Mouse (Mus musculus): ENCODE measurements around the gene D1Pas1. TPM values are rescaled to one million over a fixed set of nuclear protein-coding genes. Genes with fewer than 3 reads are reported as not detected.

The D1Pas1 gene
- polyA plus RNA-seq, 1 experiment: 0.20 TPM

DNA sequence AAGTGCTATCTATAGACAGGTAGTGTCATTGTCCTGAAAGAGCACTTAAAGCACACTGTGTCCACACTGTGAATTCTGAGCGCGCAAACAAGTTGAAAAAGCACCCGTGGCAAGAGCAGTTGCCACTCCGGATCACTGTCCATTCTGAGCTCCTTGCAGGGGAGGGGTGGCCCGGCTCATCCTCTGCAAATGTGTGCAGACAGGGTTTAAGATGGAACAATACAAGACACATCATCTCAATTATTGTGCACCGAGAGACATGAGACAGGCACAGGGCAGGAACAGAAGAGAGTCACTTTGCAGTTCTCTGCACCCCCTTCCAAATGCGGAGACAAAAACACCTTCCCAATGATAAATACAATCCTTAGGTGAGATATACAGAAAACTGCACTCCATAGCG lies 19.3 kb downstream of the D1Pas1 start:
- no peak for DNase-seq (ENCODE audit: low read depth)

GRCm38 (mm10) chr1:186988281-186988682 lies 21.1 kb downstream of the D1Pas1 start:
- no peak for DNase-seq (ENCODE audit: low read depth)

- no peak for DNase-seq (ENCODE audit: low read depth)
Measured at GRCm38 (mm10) chr1:186988822-186989221, 21.6 kb downstream of the D1Pas1 start.

DNA sequence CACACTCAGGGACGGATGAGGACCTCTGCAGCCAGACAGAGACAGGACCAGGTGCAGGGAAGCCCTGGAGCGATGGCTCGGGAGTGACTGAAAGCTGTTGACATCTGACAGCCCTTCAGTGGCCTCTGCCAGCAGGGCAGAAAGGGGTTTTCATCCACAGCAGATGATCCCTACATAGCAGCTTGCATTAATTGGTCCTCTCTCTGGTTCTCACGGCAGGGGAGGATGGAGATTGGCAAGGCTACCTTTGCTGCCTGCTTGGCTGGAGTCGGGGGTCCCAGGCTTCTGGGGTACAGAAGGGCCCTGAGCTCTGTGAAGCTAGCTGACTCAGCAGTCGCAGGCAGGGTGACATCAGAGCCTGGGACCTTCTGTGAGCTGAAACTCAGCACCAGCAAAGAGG lies 24.3 kb downstream of the D1Pas1 start:
- no peak for DNase-seq (ENCODE audit: low read depth)

DNA sequence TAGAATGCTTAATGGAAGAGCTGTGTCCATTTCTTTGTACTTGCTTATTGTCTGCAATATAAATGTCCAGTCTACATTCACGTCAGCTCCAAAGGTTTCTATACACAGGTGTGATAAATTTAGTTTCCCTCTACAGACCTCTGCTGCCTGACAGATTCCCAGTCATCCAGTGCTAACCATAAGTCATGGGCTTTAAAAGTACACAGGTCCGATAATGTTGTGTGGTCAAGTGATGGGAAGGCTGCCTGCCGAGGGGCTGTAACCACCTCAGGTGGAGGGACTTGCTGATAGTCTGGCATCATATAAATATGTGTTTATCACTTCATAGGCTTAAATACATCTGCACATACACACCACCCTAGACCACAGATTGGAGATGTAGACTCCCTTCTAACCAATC lies 24.9 kb downstream of the D1Pas1 start:
- DNase-seq (ENCODE audit: low read depth): no peak

GRCm38 (mm10) chr1:186997596-186998304 lies 30.5 kb downstream of the D1Pas1 start:
- no peak for DNase-seq (ENCODE audit: low read depth)

GRCm38 (mm10) chr1:187003441-187003861 lies 36.2 kb downstream of the D1Pas1 start:
- DNase-seq (ENCODE audit: low read depth): no peak

- no peak for DNase-seq (ENCODE audit: low read depth)
Measured at GRCm38 (mm10) chr1:187004306-187004705, 37.1 kb downstream of the D1Pas1 start.

- no peak for DNase-seq (ENCODE audit: low read depth)
Measured at GRCm38 (mm10) chr1:187006227-187006925, 39.2 kb downstream of the D1Pas1 start.

GRCm38 (mm10) chr1:187008236-187008635 lies 41.0 kb downstream of the D1Pas1 start:
- no peak for DNase-seq (ENCODE audit: low read depth)

- no peak for DNase-seq (ENCODE audit: low read depth)
Measured at GRCm38 (mm10) chr1:187010071-187010470, 42.9 kb downstream of the D1Pas1 start.

DNA sequence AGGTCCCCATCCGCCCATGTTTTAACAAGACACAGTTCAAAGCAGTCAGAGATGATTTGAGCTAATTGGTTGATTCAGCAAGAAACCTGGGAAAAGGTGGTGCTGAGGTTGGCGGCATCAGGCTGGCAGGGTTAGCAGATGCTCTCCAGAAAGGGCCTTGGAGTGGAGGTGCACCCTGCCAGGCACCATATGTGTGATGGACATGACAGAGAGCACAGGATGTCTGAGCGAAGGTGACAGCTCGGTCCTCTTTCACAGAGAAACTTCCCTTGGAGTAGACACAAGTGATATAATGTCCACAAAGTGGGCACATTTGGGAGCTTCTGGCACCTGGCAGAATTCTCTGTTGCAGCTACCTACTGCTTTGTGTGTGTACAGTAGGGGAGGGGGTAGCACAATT lies 44.4 kb downstream of the D1Pas1 start:
- DNase-seq (ENCODE audit: low read depth): no peak

DNA sequence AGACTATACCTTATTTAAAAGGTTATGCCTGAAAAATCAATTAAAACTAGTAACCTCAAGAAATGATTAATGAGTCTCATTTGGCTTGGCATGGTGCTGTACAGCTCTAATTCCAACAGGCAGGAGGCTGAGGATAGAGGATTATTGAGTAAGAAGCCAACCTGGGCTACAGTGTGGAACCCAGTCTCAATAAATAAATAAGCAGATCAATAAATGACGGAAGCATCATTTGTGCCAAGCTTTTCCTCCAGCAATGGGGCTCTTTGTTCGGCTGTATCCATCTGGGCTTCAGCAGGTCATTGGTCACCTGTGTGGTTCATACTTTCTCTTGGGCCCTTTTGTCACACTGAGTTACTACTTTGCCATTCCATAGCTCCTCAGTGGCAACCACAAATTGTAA lies 46.9 kb downstream of the D1Pas1 start:
- DNase-seq (ENCODE audit: low read depth): no peak

DNA sequence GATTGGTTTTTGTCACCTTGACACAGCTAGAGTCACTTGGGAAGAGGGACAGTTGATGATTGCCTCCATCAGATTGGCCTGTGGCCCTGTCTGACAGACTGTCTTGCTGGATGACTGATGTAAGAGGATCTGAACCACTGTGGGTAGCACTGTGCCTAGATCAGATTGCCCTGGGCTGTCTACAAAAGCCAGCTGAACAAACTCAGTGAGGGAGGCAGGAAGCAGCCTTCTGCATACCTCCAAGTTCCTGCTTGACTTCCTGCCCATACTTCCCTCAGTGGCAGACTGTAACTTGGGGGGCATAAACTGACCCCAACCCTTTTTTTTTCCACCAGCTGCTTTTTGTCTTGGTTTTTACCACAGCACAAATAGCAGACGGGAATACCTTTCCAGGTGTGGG lies 48.5 kb downstream of the D1Pas1 start:
- no peak for DNase-seq (ENCODE audit: low read depth)

- DNase-seq (ENCODE audit: low read depth): no peak
Measured at GRCm38 (mm10) chr1:187016116-187016515, 48.9 kb downstream of the D1Pas1 start.

DNA sequence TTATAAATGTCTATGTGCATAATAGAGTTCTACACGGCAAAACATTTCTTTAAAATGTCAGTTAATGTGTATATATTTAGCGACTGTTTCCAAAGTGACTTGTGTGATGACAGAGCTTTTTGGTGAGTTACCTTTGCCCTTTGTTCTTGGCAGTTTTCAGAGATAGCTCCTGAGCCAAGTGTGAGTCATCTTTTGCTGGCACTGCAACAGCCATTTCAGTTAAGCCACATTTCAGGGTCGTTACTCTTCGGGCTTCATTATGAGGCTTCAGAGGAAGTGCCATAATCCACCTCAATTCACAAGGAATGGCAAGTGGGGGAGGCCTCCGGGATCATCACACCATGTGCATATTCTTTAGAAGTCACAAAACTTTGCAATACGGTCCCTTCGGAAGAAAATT lies 52.8 kb downstream of the D1Pas1 start:
- DNase-seq (ENCODE audit: low read depth): no peak

Other genes starting within 250 kb of the D1Pas1 start
- 2.9 and 4.0 TPM in 2 replicates for gene Rrp15, start 218.1 kb upstream of the D1Pas1 start, polyA plus RNA-seq (2012; rRNA removed)
- gene Spata17, start 248.0 kb downstream of the D1Pas1 start, polyA plus RNA-seq (2012; rRNA removed): 1.8 and 2.6 TPM in 2 replicates
- gene Gpatch2, start 248.1 kb downstream of the D1Pas1 start, polyA plus RNA-seq (2012; rRNA removed): 10.7 and 10.9 TPM in 2 replicates